Mouse (Mus musculus): Measurements from ENCODE around the gene Olfr1239. TPM values are rescaled to one million over a fixed set of nuclear protein-coding genes. Genes with fewer than 3 reads are reported as not detected.

Olfr1239 gene
- not detected in 2 replicates for total RNA-seq (2015)
- total RNA-seq (2017) = not detected in 2 replicates

DNA sequence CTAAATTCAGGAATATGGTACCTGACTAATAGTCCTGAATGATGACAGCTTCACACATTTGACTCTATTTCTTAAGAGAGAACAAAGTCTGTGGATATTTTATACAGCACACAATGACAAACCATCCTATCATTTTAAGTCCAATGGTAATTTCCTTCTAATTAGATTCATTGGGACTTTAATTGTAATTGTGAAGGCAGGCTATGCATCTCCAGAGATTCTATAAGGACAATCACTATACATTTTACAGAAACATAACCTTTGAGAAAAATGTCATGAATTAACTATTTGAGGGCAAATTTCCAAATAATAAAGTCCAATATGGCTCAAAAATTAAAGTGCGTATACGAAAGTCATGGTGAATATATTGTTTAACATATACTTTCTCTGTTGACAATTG, at the start of gene Olfr1239:
Olfr1239 (minus strand) TSS at position 101 of the 400 bp plus-strand sequence.
- no peak for ATAC-seq (replicated peaks; ENCODE audit: poor library complexity)

DNA sequence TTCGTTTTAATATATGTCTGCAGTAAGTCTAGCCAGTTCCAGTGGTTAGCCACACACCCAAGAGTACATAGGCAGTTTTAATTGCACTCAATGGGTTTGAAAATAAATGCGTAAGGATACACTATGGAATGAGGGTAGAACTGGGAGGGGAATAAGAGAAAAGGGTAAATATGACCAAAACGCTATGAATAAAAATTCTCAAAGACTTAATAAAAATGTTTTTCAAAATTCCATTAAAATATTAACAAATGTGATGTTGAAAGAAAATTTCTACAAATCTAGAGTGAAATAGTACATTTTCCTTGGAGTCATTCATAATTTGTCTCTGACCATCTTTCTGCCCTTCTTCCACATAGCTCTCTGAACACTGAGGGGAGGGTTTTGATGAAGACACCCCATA, 22.7 kb upstream of the Olfr1239 start, which contains the start of gene Olfr1240:
Olfr1240 (minus strand) TSS at position 101 of the 400 bp plus-strand sequence.
- ATAC-seq (replicated peaks; ENCODE audit: poor library complexity) = no peak

DNA sequence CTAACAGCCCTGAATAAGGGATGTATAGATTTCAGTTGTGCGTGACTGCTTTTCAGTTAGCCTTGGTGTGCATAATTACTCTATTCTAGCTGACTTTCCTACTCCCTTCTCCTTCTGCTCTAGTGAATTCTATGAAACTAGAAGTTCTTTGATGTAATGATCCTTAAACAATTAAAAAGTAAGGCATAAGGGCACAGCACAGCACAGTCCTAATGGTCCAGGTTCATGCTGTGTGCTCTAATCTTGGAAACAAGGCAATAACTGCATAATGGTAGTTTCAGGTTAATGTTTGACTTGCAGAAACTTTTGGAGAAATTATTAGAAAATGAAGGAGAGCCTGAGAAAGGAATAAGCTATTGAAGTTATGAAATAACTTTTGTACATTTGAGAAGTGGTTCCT, 5.7 kb downstream of the Olfr1239 start:
- ATAC-seq (replicated peaks; ENCODE audit: poor library complexity) = no peak

DNA sequence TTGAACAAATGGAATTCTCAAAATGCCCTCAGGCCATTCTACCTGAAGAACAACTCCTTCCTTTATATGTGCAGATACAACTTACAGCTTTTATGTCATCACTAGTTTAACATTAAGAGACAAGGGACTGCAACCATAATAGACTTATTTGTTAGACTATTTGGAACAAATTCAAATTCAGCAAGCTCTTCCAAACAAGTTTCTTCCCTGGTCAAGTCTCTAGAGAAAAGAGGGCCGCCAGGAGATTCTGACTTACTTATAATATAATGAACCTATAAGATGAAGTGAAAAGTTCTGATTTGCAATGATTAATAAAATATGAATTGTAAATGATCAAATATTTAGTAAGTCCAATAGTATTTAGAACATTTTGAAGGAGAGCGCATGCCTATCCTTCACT, 10.6 kb downstream of the Olfr1239 start, which contains the start of gene Olfr1238:
Olfr1238 (minus strand) TSS at position 101 of the 400 bp plus-strand sequence.
- no peak for ATAC-seq (replicated peaks; ENCODE audit: poor library complexity)

DNA sequence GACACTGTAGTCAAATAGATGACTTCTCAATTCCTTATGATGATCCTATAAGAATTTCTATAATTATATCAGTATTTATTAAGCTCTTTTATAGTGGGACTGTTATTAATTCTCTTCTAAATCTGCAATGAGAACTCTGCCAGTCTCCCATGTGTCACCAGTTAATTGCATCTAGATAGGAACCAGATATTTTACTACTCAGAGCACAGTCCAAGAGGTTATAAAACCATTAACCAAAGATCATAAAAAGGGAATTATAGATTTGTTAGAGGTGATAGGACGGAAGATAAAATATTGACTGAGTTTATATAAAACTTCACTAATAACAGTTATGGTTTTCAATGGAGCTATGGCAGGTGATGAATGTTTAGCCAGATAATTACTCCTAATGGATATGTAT, 19.3 kb downstream of the Olfr1239 start:
- no peak for ATAC-seq (replicated peaks; ENCODE audit: poor library complexity)

Other genes with a start within 250 kb of the Olfr1239 start
- gene Olfr1225, start 245.7 kb downstream of the Olfr1239 start, total RNA-seq (2015) = not detected in 2 replicates
- not detected in 2 replicates for gene Olfr1225, start 245.7 kb downstream of the Olfr1239 start, total RNA-seq (2017)
- not detected in 2 replicates for gene Olfr1226, start 220.4 kb downstream of the Olfr1239 start, total RNA-seq (2015)
- not detected in 2 replicates for gene Olfr1226, start 220.4 kb downstream of the Olfr1239 start, total RNA-seq (2017)
- gene Olfr1228, start 166.3 kb downstream of the Olfr1239 start, total RNA-seq (2015) = not detected in 2 replicates
- gene Olfr1228, start 166.3 kb downstream of the Olfr1239 start, total RNA-seq (2017) = not detected in 2 replicates
- not detected in 2 replicates for gene Olfr1229, start 132.4 kb downstream of the Olfr1239 start, total RNA-seq (2015)
- gene Olfr1229, start 132.4 kb downstream of the Olfr1239 start, total RNA-seq (2017) = not detected in 2 replicates
- not detected in 2 replicates for gene Olfr1230, start 123.1 kb downstream of the Olfr1239 start, total RNA-seq (2015)
- gene Olfr1230, start 123.1 kb downstream of the Olfr1239 start, total RNA-seq (2017) = not detected in 2 replicates
- not detected in 2 replicates for gene Olfr1231, start 113.3 kb downstream of the Olfr1239 start, total RNA-seq (2015)
- not detected in 2 replicates for gene Olfr1231, start 113.3 kb downstream of the Olfr1239 start, total RNA-seq (2017)
- not detected in 2 replicates for gene Olfr1232, start 90.7 kb downstream of the Olfr1239 start, total RNA-seq (2015)
- gene Olfr1232, start 90.7 kb downstream of the Olfr1239 start, total RNA-seq (2017) = not detected in 2 replicates
- not detected in 2 replicates for gene Olfr1233, start 78.0 kb downstream of the Olfr1239 start, total RNA-seq (2015)
- not detected in 2 replicates for gene Olfr1233, start 78.0 kb downstream of the Olfr1239 start, total RNA-seq (2017)
- not detected in 2 replicates for gene Olfr1234, start 55.5 kb downstream of the Olfr1239 start, total RNA-seq (2015)
- gene Olfr1234, start 55.5 kb downstream of the Olfr1239 start, total RNA-seq (2017) = not detected in 2 replicates
- gene Olfr1238, start 10.7 kb downstream of the Olfr1239 start, total RNA-seq (2015) = not detected in 2 replicates
- gene Olfr1238, start 10.7 kb downstream of the Olfr1239 start, total RNA-seq (2017) = not detected in 2 replicates
- gene Olfr1240, start 22.6 kb upstream of the Olfr1239 start, total RNA-seq (2015) = not detected in 2 replicates
- not detected in 2 replicates for gene Olfr1240, start 22.6 kb upstream of the Olfr1239 start, total RNA-seq (2017)
- gene Olfr1241, start 66.7 kb upstream of the Olfr1239 start, total RNA-seq (2015) = not detected in 2 replicates
- not detected in 2 replicates for gene Olfr1241, start 66.7 kb upstream of the Olfr1239 start, total RNA-seq (2017)
- not detected in 2 replicates for gene Olfr1242, start 77.9 kb upstream of the Olfr1239 start, total RNA-seq (2015)
- not detected in 2 replicates for gene Olfr1242, start 77.9 kb upstream of the Olfr1239 start, total RNA-seq (2017)
- gene Olfr1243, start 111.1 kb upstream of the Olfr1239 start, total RNA-seq (2015) = not detected in 2 replicates
- not detected in 2 replicates for gene Olfr1243, start 111.1 kb upstream of the Olfr1239 start, total RNA-seq (2017)
- gene Olfr1245, start 158.0 kb upstream of the Olfr1239 start, total RNA-seq (2015) = not detected in 2 replicates
- not detected in 2 replicates for gene Olfr1245, start 158.0 kb upstream of the Olfr1239 start, total RNA-seq (2017)
- gene Olfr1246, start 172.8 kb upstream of the Olfr1239 start, total RNA-seq (2015) = not detected in 2 replicates
- not detected in 2 replicates for gene Olfr1246, start 172.8 kb upstream of the Olfr1239 start, total RNA-seq (2017)
- gene Olfr1247, start 193.7 kb upstream of the Olfr1239 start, total RNA-seq (2015) = not detected in 2 replicates
- gene Olfr1247, start 193.7 kb upstream of the Olfr1239 start, total RNA-seq (2017) = not detected in 2 replicates
- gene Olfr1248, start 197.8 kb upstream of the Olfr1239 start, total RNA-seq (2015) = not detected in 2 replicates
- gene Olfr1248, start 197.8 kb upstream of the Olfr1239 start, total RNA-seq (2017) = not detected in 2 replicates
- gene Olfr1249, start 214.6 kb upstream of the Olfr1239 start, total RNA-seq (2015) = not detected in 2 replicates
- gene Olfr1249, start 214.6 kb upstream of the Olfr1239 start, total RNA-seq (2017) = not detected in 2 replicates
- gene Olfr1250, start 241.1 kb upstream of the Olfr1239 start, total RNA-seq (2015) = not detected in 2 replicates
- gene Olfr1250, start 241.1 kb upstream of the Olfr1239 start, total RNA-seq (2017) = not detected in 2 replicates

All from megakaryocyte progenitor cell, adult 5-6 weeks (primary cell).